Mouse (Mus musculus): ENCODE results near the gene Blmh.
A peak's percentile ranks its signal among the peaks of the same experiment; 100 is the strongest.

Blmh gene

DNA sequence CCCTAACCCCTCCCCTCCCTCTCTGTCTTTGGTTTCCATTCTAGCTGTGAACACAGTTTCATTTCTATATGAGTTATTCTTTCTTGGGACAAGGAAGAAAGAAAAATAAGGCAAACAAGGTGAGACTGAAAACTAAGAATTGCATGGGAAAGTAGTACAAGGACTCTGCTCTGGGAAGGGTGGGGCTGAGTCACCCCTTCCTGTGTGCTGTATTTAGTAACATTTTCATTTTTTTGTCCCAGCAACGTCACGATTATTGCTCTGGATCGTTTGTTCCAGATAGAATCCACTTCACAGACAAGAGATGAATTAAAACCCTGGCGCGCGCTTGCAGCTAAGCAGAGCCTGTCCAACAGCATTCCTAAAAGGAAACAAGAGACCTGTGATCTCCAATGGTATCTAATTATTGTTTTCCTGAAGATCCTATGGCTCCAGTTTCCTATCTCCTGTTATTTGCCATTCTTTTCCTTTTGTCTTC lies at the start of gene Blmh:
Gene Blmh (plus strand): TSS at position 51 of the 478 bp plus-strand sequence.
- DNase-seq (ENCODE audit: low spot score in 2 of 2) = no peak

GRCm38 (mm10) chr11:76879816-76880215 lies 44.8 kb upstream of the Blmh start:
- DNase-seq (ENCODE audit: low spot score in 2 of 2) = no peak

GRCm38 (mm10) chr11:76884451-76884850 lies 40.2 kb upstream of the Blmh start:
- no peak for DNase-seq (ENCODE audit: low spot score in 2 of 2)

- DNase-seq (ENCODE audit: low spot score in 2 of 2) = no peak
These were observed 35.1 kb upstream of the Blmh start for GRCm38 (mm10) chr11:76889339-76890164.

DNA sequence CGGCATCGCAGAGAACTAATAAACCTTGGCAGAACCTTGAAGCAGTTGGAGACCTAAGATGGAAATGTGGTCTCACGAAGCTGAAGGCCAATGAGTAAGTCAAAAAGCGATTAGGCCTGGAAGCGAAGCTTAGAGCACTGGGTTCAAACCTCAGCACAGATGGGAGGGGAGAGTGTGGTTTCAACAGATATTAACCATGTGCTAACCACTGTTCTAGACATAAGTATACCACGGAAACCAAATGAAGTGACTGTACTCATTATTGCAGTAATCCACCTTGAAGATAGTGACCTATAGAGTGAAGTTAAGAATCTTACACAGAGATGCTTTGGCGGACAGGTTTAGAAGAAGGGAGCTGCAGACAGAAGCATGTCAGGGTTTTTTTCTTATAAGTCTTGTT lies 33.4 kb upstream of the Blmh start:
- no peak for DNase-seq (ENCODE audit: low spot score in 2 of 2)

- DNase-seq (ENCODE audit: low spot score in 2 of 2) = no peak
These were observed 32.8 kb upstream of the Blmh start for GRCm38 (mm10) chr11:76891738-76892349.

- DNase-seq (ENCODE audit: low spot score in 2 of 2) = no peak
These were observed 31.6 kb upstream of the Blmh start for GRCm38 (mm10) chr11:76892972-76893371.

DNA sequence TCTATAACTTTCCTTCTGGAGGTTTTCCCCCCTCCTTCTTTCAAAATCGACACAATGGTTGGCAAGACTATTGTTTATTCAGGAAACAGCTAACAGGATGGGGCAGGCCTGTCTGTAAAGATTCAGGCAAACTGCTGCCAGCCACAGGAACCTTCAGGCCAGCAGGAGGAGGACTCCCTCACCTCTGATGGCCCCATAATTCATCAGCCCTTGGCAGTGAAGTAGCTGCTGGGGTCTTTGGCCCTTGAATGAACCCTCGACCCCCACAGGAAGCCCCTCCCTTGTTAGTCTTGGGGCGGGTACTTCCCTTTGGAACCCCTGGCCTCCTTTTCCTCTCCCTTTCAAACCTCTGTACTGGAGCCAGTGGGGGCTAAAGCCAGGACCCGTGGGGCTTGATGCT lies 31.0 kb upstream of the Blmh start:
- no peak for DNase-seq (ENCODE audit: low spot score in 2 of 2)

DNA sequence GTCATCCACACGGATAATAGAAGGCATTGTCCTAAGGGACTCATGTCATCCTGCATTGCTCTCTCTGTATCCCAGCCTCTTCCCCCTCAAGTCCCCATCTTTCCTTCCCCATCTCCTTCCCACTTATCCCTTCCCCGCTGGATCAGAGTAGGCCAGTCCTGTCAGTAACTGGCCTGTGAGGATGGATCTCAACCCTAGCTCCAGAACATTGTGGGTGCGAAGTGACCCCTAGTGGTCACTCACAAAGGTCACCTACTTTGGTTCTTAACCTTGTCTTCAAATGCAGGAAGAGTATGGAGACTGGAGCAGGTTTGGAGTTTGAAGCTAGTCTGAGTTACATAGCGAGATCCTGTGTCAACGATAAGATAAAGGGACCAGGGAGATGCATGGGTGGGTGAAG lies 30.4 kb upstream of the Blmh start:
- DNase-seq (ENCODE audit: low spot score in 2 of 2) = peak in 1 of 2 experiments; percentile 24

DNA sequence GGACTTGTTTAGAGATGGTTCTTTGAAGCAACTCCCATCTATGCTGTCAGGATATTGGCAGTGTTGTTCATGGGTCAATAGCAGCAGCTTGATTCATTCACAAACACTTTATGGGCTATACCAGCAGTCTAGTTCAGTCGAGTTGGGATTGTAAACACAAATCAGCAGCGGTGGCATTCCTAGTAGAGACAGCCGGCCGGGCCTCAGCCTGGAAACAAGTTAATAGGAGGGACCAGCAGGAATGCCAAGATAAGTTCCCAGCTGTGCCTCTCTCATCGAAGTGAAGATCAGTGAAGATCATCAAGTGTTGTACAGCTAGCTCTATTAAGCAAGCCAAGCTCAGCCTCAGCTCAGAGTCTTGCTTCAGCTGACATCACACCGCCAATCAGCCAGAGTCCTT lies 28.2 kb upstream of the Blmh start:
- DNase-seq (ENCODE audit: low spot score in 2 of 2) = no peak

DNA sequence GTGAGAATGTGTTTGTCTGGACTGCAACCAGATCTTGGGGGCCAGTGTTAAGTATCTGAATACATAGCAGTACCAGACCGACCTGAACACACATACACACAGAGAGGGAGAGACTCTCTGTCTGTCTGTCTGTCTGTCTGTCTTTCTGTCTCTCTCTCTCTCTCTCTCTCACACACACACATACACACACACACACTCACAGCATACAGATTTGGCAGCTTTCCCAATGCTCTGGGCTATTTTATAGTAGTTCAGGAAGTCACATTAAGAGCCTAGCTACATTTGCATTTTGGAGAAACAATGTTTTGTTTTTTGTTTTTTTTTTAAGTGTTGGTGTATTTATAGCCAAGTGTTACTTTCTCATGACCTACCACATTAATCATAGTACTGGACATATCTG lies 27.5 kb upstream of the Blmh start:
- DNase-seq (ENCODE audit: low spot score in 2 of 2) = no peak

GRCm38 (mm10) chr11:76897871-76898270 lies 26.7 kb upstream of the Blmh start:
- no peak for DNase-seq (ENCODE audit: low spot score in 2 of 2)

DNA sequence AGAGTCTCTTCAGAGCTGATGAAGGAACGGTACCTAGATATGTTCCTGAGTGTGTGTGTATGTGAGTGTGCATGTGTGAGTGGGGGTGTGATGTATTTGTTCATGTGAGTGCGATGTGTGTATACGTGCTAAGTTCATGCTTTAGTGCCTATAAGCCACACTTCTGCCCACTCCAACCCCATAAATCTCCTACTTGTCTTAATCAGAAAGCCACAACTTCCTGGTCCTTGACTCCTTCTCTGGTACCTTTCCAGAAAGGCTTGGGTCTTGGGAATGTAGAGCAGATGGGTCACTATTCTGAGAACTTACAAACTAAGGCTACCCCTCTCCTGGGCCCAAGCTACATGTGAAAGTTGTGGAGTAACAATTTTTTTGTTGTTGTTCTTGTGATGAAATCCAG lies 25.9 kb upstream of the Blmh start:
- no peak for DNase-seq (ENCODE audit: low spot score in 2 of 2)

DNA sequence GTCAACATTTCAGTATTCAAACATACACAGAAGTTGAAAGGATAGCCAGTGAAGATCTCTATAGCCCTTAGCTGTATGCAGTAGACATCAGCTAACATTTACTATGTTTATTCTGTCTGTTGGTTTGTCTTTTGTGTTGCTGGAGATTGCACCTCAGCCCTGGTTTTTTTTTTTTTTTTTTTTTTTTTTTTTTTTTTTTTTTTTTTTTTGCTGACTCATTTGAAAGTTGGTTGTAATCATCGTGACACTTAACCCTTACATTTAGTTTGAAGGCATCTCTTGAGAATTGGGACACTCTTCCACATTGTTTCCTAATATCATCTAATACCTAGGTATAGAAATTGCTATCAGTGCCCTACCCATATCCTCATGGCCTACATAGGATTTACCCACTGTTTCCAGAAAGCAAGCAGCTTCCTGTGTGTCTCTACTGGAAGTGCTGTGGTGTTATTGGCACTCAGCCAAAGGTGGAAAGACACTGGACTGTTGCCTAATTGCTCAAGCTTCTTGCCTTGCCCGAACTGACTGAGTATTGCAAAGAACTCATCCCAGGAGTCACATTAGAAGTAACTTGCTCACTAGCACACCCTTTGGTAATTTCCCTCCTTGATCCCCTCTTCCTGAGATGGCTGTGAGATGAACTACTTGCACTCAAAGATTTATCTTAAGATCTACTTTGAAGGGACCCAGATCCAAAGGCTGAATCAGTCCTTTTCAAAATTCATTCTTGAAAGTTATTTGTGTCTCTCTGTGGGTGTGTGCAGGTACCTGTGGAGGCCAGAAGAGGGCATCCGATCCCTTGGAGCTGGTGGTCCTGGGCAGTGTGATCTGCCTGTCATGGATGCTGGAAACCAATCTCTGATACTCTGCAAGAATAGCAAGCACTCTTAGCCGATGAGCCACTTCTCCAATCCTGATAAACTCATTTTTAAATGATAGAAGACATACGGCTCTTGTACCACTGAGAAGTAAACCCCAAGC lies 24.6 kb upstream of the Blmh start:
- no peak for DNase-seq (ENCODE audit: low spot score in 2 of 2)

GRCm38 (mm10) chr11:76901579-76902361 lies 22.8 kb upstream of the Blmh start, which contains the start of gene Tmigd1:
Tmigd1 (plus strand) TSS chr11:76902159.
- no peak for DNase-seq (ENCODE audit: low spot score in 2 of 2)

DNA sequence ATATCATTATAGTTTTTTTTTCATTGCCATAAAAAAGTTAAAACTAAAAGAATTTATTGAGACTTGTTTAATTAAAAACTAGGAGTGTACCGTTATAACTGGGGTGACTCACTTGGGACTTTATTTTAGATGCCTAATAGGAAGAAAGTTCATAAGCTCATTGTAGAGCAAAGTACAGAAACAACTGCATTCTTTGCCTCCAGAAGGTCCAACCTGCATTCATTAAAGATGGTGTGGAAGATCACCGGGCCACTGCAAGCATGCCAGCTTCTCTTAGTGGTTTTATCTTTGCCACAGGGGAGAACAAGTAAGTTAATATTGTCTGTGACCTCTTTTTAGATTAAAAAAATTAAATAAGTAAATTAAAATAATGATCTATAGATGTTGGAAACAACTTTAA lies 20.3 kb upstream of the Blmh start:
- DNase-seq (ENCODE audit: low spot score in 2 of 2) = no peak

DNA sequence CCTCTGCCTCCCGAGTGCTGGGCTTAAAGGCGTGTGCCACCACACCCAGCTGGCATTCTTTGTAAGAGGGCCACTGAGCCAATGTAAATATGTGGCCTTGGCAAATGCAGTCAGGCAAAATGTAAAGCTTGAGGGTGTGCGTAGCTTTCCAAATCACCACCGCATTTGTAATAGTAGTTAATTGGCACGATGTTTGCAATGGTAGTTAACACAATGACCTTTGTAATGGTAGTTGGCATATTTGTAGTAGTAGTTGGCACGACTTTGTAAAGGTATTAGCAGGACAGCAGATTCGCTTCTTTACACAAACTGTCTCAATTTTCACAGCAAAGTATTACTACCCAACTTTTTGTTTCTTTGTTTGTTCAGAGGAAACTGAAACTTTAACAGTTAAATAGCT lies 16.0 kb upstream of the Blmh start:
- DNase-seq (ENCODE audit: low spot score in 2 of 2) = no peak

DNA sequence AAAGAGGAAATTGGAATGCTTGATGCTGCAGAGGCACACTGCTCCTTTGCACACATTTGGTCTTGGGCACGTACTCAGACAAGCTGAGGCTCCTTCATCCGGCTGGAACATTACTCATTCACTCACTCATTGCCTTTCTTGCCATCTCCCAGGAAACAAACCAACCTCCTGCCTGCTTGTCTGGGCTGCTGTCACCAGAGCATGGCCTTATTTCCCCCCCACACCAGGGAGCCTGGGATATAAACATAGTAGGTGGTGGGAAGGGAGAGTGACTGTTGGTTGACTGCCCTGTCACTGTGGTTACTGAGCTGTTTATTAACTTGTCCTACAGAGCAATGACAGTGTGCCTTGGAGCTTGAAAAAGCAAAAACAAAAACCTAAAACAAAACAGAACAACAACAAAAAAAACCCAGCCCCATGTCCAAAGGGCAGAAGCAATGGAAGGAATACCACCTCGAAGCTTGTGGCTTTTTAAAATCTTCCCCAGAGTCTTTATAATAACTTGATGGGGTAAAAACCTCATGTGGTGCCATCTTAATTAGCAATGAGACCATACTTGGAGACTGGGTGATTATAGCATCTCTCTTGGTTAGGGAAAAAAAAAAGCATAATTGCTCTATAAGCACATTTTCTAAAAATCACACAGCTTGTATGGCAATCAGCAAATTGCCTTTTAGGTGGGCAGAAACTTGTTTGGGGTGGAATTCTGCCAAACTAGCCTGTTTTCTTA lies 13.1 kb upstream of the Blmh start:
- peak in 1 of 2 experiments; percentile 24 for DNase-seq (ENCODE audit: low spot score in 2 of 2)

GRCm38 (mm10) chr11:76912055-76912395 lies 12.6 kb upstream of the Blmh start:
- peak; percentile 58 to 65 for DNase-seq (ENCODE audit: low spot score in 2 of 2)

GRCm38 (mm10) chr11:76914366-76914765 lies 10.2 kb upstream of the Blmh start:
- DNase-seq (ENCODE audit: low spot score in 2 of 2) = no peak

Data from right cerebral cortex, adult 2 months (tissue).